Mouse (Mus musculus) MEL (cell line): ENCODE data around the gene Slc35b2. TPM values are rescaled to one million over a fixed set of nuclear protein-coding genes. Genes with fewer than 3 reads are reported as not detected.

ENCODE experiments used
- DNase-seq: peaks from one replicate; pipeline ENCODE4 v3.0.0; 2011; ENCODE audit warnings: low read depth, low spot score
- H3K27ac ChIP-seq: 2 replicates; pipeline ENCODE4 v1.5.1; 2012; ENCODE audit warnings: low read depth, mild to moderate bottlenecking, control low read depth, low read length, moderate library complexity; ENCODE audit not compliant: control insufficient read depth
- H3K27me3 ChIP-seq, 2 experiments: fragments of 150-350 bp in 1 of 2; sonication (generic) in 1 of 2; 2 replicates each; pipeline ENCODE4 v1.6.1; 2012; ENCODE audit warnings: low read length in 2 of 2, mild to moderate bottlenecking in 2 of 2, improper control_type of control experiment in 1 of 2, moderate library complexity in 1 of 2; ENCODE audit not compliant: insufficient read depth in 2 of 2, control insufficient read depth in 1 of 2
- H3K36me3 ChIP-seq, 2 experiments: 2 replicates each; pipeline ENCODE4 v1.6.1; 2012 to 2014; ENCODE audit warnings: low read length in 2 of 2, improper control_type of control experiment in 1 of 2, inconsistent platforms in 1 of 2, mild to moderate bottlenecking in 1 of 2; ENCODE audit not compliant: insufficient read depth in 2 of 2, control insufficient read depth in 1 of 2
- H3K4me1 ChIP-seq, 2 experiments: fragments of 150-350 bp in 1 of 2; sonication (generic) in 1 of 2; 2 replicates each; pipeline ENCODE4 v1.6.1; 2012; ENCODE audit warnings: low read length in 2 of 2, improper control_type of control experiment in 1 of 2, mild to moderate bottlenecking in 1 of 2; ENCODE audit not compliant: insufficient read depth in 2 of 2, control insufficient read depth in 1 of 2
- H3K4me3 ChIP-seq, 2 experiments: fragments of 150-350 bp in 1 of 2; sonication (generic) in 1 of 2; 2 replicates each; pipeline ENCODE4 v1.5.1; 2012; ENCODE audit warnings: low read depth in 2 of 2, low read length in 2 of 2, mild to moderate bottlenecking in 2 of 2, moderate library complexity in 2 of 2, control low read depth in 1 of 2, improper control_type of control experiment in 1 of 2; ENCODE audit not compliant: control insufficient read depth in 1 of 2, insufficient read depth in 1 of 2
- H3K79me2 ChIP-seq: 2 replicates; pipeline ENCODE4 v1.6.1; 2012; ENCODE audit warnings: mild to moderate bottlenecking, low read length, moderate library complexity; ENCODE audit not compliant: control insufficient read depth, poor library complexity, insufficient read depth
- H3K9ac ChIP-seq: 2 replicates; pipeline ENCODE4 v1.6.1; 2012; ENCODE audit warnings: low read depth, mild to moderate bottlenecking, control low read depth, low read length, moderate library complexity; ENCODE audit not compliant: control insufficient read depth, poor library complexity, severe bottlenecking
- H3K9me3 ChIP-seq: fragments of 150-350 bp; sonication (generic); replicated peaks from 2 replicates; pipeline ENCODE4 v1.6.1; 2012; ENCODE audit warnings: mild to moderate bottlenecking, low read length, improper control_type of control experiment, moderate library complexity; ENCODE audit not compliant: insufficient read depth
- BHLHE40 ChIP-seq: IDR thresholded peaks from 2 replicates; pipeline ENCODE4 v1.6.1; 2012; ENCODE audit warnings: low read depth, mild to moderate bottlenecking, inconsistent platforms, low read length, improper control_type of control experiment, borderline replicate concordance
- CHD1 ChIP-seq: IDR thresholded peaks from 2 replicates; pipeline ENCODE4 v1.6.1; 2012; ENCODE audit warnings: low read depth, mild to moderate bottlenecking, inconsistent platforms, low read length, improper control_type of control experiment
- CHD2 ChIP-seq: IDR thresholded peaks from 2 replicates; pipeline ENCODE4 v1.6.1; 2011; ENCODE audit warnings: low read length, improper control_type of control experiment
- CTCF ChIP-seq, 3 experiments: IDR thresholded peaks in 2 of 3; conservative IDR thresholded peaks in 1 of 3; 2 replicates each; pipeline ENCODE4 v1.5.1; 2011 to 2012; ENCODE audit warnings: low read length in 3 of 3, low read depth in 2 of 3, mild to moderate bottlenecking in 2 of 3, improper control_type of control experiment in 1 of 3, inconsistent platforms in 1 of 3, mixed read lengths in 1 of 3, moderate library complexity in 1 of 3; ENCODE audit not compliant: control insufficient read depth in 1 of 3, insufficient read depth in 1 of 3, poor library complexity in 1 of 3, severe bottlenecking in 1 of 3
- E2F4 ChIP-seq: IDR thresholded peaks from 2 replicates; pipeline ENCODE4 v1.6.1; 2011; ENCODE audit warnings: low read depth, low read length, improper control_type of control experiment, borderline replicate concordance
- ELF1 ChIP-seq: IDR thresholded peaks from 2 replicates; pipeline ENCODE4 v1.6.1; 2014; ENCODE audit warnings: low read depth, mild to moderate bottlenecking, inconsistent platforms, low read length, improper control_type of control experiment, moderate library complexity
- EP300 ChIP-seq, 2 experiments: IDR thresholded peaks; 2 replicates each; pipeline ENCODE4 v1.6.1; 2011; ENCODE audit warnings: improper control_type of control experiment in 2 of 2, low read length in 2 of 2, low read depth in 1 of 2, mild to moderate bottlenecking in 1 of 2
- ETS1 ChIP-seq: IDR thresholded peaks from 2 replicates; pipeline ENCODE4 v1.6.1; 2012; ENCODE audit warnings: low read depth, mild to moderate bottlenecking, inconsistent platforms, low read length, improper control_type of control experiment, moderate library complexity
- HCFC1 ChIP-seq: IDR thresholded peaks from 2 replicates; pipeline ENCODE4 v1.6.1; 2012; ENCODE audit warnings: low read depth, mild to moderate bottlenecking, inconsistent platforms, low read length, improper control_type of control experiment, moderate library complexity
- JUND ChIP-seq: IDR thresholded peaks from 2 replicates; pipeline ENCODE4 v1.6.1; 2011; ENCODE audit warnings: low read depth, mild to moderate bottlenecking, improper control_type of control experiment, low read length
- MAFK ChIP-seq: IDR thresholded peaks from 2 replicates; pipeline ENCODE4 v1.6.1; 2011; ENCODE audit warnings: low read depth, mild to moderate bottlenecking, low read length, improper control_type of control experiment, borderline replicate concordance
- MAX ChIP-seq: IDR thresholded peaks from 2 replicates; pipeline ENCODE4 v1.6.1; 2011; ENCODE audit warnings: low read length, improper control_type of control experiment
- MAZ ChIP-seq: IDR thresholded peaks from 2 replicates; pipeline ENCODE4 v1.6.1; 2012; ENCODE audit warnings: low read depth, mild to moderate bottlenecking, inconsistent platforms, low read length, improper control_type of control experiment
- MEF2A ChIP-seq: IDR thresholded peaks from 2 replicates; pipeline ENCODE4 v1.6.1; 2014; ENCODE audit warnings: low read depth, mild to moderate bottlenecking, inconsistent platforms, low read length, improper control_type of control experiment; ENCODE audit not compliant: poor library complexity, insufficient replicate concordance, severe bottlenecking; ENCODE audit errors: extremely low read depth
- MXI1 ChIP-seq: IDR thresholded peaks from 2 replicates; pipeline ENCODE4 v1.6.1; 2011; ENCODE audit warnings: mild to moderate bottlenecking, low read depth, low read length, improper control_type of control experiment
- MYB ChIP-seq: IDR thresholded peaks from 2 replicates; pipeline ENCODE4 v1.6.1; 2011; ENCODE audit warnings: mild to moderate bottlenecking, low read depth, low read length, improper control_type of control experiment
- MYC ChIP-seq: IDR thresholded peaks from 2 replicates; pipeline ENCODE4 v1.6.1; 2011; ENCODE audit warnings: low read depth, mild to moderate bottlenecking, low read length, improper control_type of control experiment, moderate library complexity
- NELFE ChIP-seq: IDR thresholded peaks from 2 replicates; pipeline ENCODE4 v1.6.1; 2011; ENCODE audit warnings: low read depth, low read length, improper control_type of control experiment
- POLR2A ChIP-seq, 2 experiments: IDR thresholded peaks; 2 replicates each; pipeline ENCODE4 v1.6.1; 2011 to 2012; ENCODE audit warnings: low read length in 2 of 2, mild to moderate bottlenecking in 2 of 2, control low read depth in 1 of 2, improper control_type of control experiment in 1 of 2, low read depth in 1 of 2, moderate library complexity in 1 of 2; ENCODE audit not compliant: control insufficient read depth in 1 of 2, insufficient read depth in 1 of 2, poor library complexity in 1 of 2
- POLR2AphosphoS2 ChIP-seq: IDR thresholded peaks from 2 replicates; pipeline ENCODE4 v1.6.1; 2011; ENCODE audit warnings: low read length, improper control_type of control experiment
- POLR2AphosphoS5 ChIP-seq: IDR thresholded peaks from 2 replicates; pipeline ENCODE4 v1.6.1; 2012; ENCODE audit warnings: low read depth, borderline replicate concordance, mild to moderate bottlenecking, inconsistent platforms, low read length, moderate library complexity, mixed read lengths
- RAD21 ChIP-seq: IDR thresholded peaks from 2 replicates; pipeline ENCODE4 v1.6.1; 2011; ENCODE audit warnings: mild to moderate bottlenecking, low read depth, low read length, improper control_type of control experiment
- RCOR1 ChIP-seq: IDR thresholded peaks from 2 replicates; pipeline ENCODE4 v1.6.1; 2012; ENCODE audit warnings: low read depth, mild to moderate bottlenecking, inconsistent platforms, low read length, improper control_type of control experiment
- SMC3 ChIP-seq: IDR thresholded peaks from 2 replicates; pipeline ENCODE4 v1.6.1; 2011; ENCODE audit warnings: low read depth, low read length, improper control_type of control experiment
- TBP ChIP-seq: IDR thresholded peaks from 2 replicates; pipeline ENCODE4 v1.8.0; 2011; ENCODE audit warnings: low read depth, low read length, improper control_type of control experiment
- TCF12 ChIP-seq: IDR thresholded peaks from 2 replicates; pipeline ENCODE4 v1.6.1; 2014; ENCODE audit warnings: low read depth, mild to moderate bottlenecking, inconsistent platforms, low read length, improper control_type of control experiment, moderate library complexity
- UBTF ChIP-seq: IDR thresholded peaks from 2 replicates; pipeline ENCODE4 v1.6.1; 2012; ENCODE audit warnings: low read depth, mild to moderate bottlenecking, inconsistent platforms, low read length, improper control_type of control experiment, moderate library complexity, borderline replicate concordance; ENCODE audit not compliant: insufficient read depth
- USF2 ChIP-seq, 2 experiments: IDR thresholded peaks; 2 replicates each; pipeline ENCODE4 v1.6.1; 2011 to 2012; ENCODE audit warnings: improper control_type of control experiment in 2 of 2, low read length in 2 of 2, borderline replicate concordance in 1 of 2, inconsistent platforms in 1 of 2, low read depth in 1 of 2, mild to moderate bottlenecking in 1 of 2; ENCODE audit not compliant: insufficient read depth in 1 of 2
- ZC3H11A ChIP-seq: IDR thresholded peaks from 2 replicates; pipeline ENCODE4 v1.6.1; 2012; ENCODE audit warnings: low read depth, mild to moderate bottlenecking, inconsistent platforms, low read length, improper control_type of control experiment
- ZKSCAN1 ChIP-seq: IDR thresholded peaks from 2 replicates; pipeline ENCODE4 v1.6.1; 2012; ENCODE audit warnings: low read depth, mild to moderate bottlenecking, inconsistent platforms, low read length, improper control_type of control experiment, moderate library complexity
- ZMIZ1 ChIP-seq: IDR thresholded peaks from 2 replicates; pipeline ENCODE4 v1.6.1; 2012; ENCODE audit warnings: low read depth, mild to moderate bottlenecking, inconsistent platforms, low read length, improper control_type of control experiment, moderate library complexity
- ZNF384 ChIP-seq: IDR thresholded peaks from 2 replicates; pipeline ENCODE4 v1.6.1; 2012; ENCODE audit warnings: low read depth, mild to moderate bottlenecking, inconsistent platforms, low read length, improper control_type of control experiment
- polyA plus RNA-seq, 2 experiments: library from polyadenylated mRNA; stranded (reverse) in 1 of 2; unstranded in 1 of 2; fragments of >175 nt in 1 of 2; fragments of >200 nt in 1 of 2; gene quantifications; 2 replicates each; pipeline versions ENCODE4 v1.2.1 to v1.2.4; 2012; ENCODE audit warnings: low replicate concordance in 2 of 2, low read depth in 1 of 2; ENCODE audit not compliant: insufficient read length in 2 of 2, insufficient read depth in 1 of 2, missing spikeins in 1 of 2
- total RNA-seq: library from RNA; depleted of rRNA; stranded (reverse); fragments of 300-350 nt; gene quantifications from 2 replicates; pipeline ENCODE4 v1.2.3, GENCODE M21; 2012

Slc35b2 gene
- total and polyA plus RNA-seq, 3 experiments = 81.7 to 111 TPM; not detected in 1

- peak; percentile 85; the same call in 1 of the 2 replicates for TF ChIP-seq POLR2AphosphoS5
- TF ChIP-seq BHLHE40 = peak; percentile 45; the same call in 1 of the 2 replicates
- no peak for TF ChIP-seq MAFK
- TF ChIP-seq POLR2A (IDR thresholded peaks at IDR 0.05; ENCODE audit: control insufficient read depth in 1 of 2, insufficient read depth in 1 of 2, low read depth in 1 of 2, low read length in 2 of 2, poor library complexity in 1 of 2) = peak; percentile 94 to 97
- TF ChIP-seq ZNF384 = peak; percentile 69
- peak; percentile 34; the same call in 1 of the 2 replicates for TF ChIP-seq MAX
- no peak for TF ChIP-seq CTCF (IDR thresholded peaks at IDR 0.05 in 2 of 3, conservative IDR thresholded peaks at IDR 0.05 in 1 of 3; ENCODE audit: control insufficient read depth in 1 of 3, insufficient read depth in 1 of 3, low read depth in 2 of 3, low read length in 3 of 3, poor library complexity in 1 of 3, severe bottlenecking in 1 of 3)
- peak; percentile 64 for TF ChIP-seq CHD2
- TF ChIP-seq MAZ = peak; percentile 98
- no peak for TF ChIP-seq MYC
- TF ChIP-seq ZKSCAN1 = 0 out of 2 replicates have a peak, but pooled peaks have one; percentile 9
These were observed 9.6 kb downstream of the Slc35b2 start, which contains the start of gene Hsp90ab1 (continued) for GRCm38 (mm10) chr17:45573087-45573779.

- Histone ChIP-seq H3K36me3 (peaks cover 23 to 30% of the 10 kb centered on the region in 2 experiments), H3K4me3 (peak overlapping the region; percentile 65 to 96), H3K9ac (peak overlapping the region; percentile 94), H3K79me2 (peaks cover 38% of the 10 kb centered on the region), H3K27me3 (no peaks in the 10 kb centered on the region), H3K4me1 (peaks cover 6 to 35% of the 10 kb centered on the region in 2 experiments), H3K27ac (peak overlapping the region; percentile 80), H3K9me3 (no peaks in the 10 kb centered on the region)
- peak; percentile 98 for DNase-seq
- TF ChIP-seq MEF2A = no peak
- peak; percentile 86 for TF ChIP-seq ETS1
- no peak for TF ChIP-seq POLR2AphosphoS2
- peak; percentile 62 for TF ChIP-seq NELFE
- no peak for TF ChIP-seq JUND
- TF ChIP-seq MXI1 = peak; percentile 44; the same call in 1 of the 2 replicates
- TF ChIP-seq CHD1 = no peak
- no peak for TF ChIP-seq SMC3
- TF ChIP-seq ZMIZ1 = no peak
- TF ChIP-seq E2F4 = peak; percentile 43; the same call in 1 of the 2 replicates
- TF ChIP-seq TCF12 = peak; percentile 79
- TF ChIP-seq MYB = no peak
- TF ChIP-seq ELF1 = peak; percentile 42; the same call in 1 of the 2 replicates
- no peak for TF ChIP-seq UBTF
- TF ChIP-seq POLR2AphosphoS5 = no peak
- 0 out of 2 replicates have a peak, but pooled peaks have one; percentile 26 for TF ChIP-seq RCOR1
- TF ChIP-seq TBP = peak; percentile 93
- peak in 1 of 2 experiments; percentile 38; a peak in 1 of 4 replicates for TF ChIP-seq EP300 (IDR thresholded peaks at IDR 0.05; ENCODE audit: low read depth in 1 of 2, low read length in 2 of 2)
- TF ChIP-seq POLR2A (IDR thresholded peaks at IDR 0.05; ENCODE audit: control insufficient read depth in 1 of 2, insufficient read depth in 1 of 2, low read depth in 1 of 2, low read length in 2 of 2, poor library complexity in 1 of 2) = peak in 1 of 2 experiments; percentile 50; a peak in 3 of 4 replicates
- TF ChIP-seq HCFC1 = peak; percentile 76
- no peak for TF ChIP-seq RAD21
- no peak; the same call in 1 of the 2 replicates for TF ChIP-seq MAX
- TF ChIP-seq USF2 (IDR thresholded peaks at IDR 0.05; ENCODE audit: borderline replicate concordance in 1 of 2, insufficient read depth in 1 of 2, low read depth in 1 of 2, low read length in 2 of 2) = no peak
- no peak for TF ChIP-seq ZC3H11A
- 0 out of 2 replicates have a peak, but pooled peaks have one; percentile 38 for TF ChIP-seq MYC
- TF ChIP-seq MAFK = no peak
- TF ChIP-seq MAZ = peak; percentile 99
These were observed 10.1 kb downstream of the Slc35b2 start for GRCm38 (mm10) chr17:45573780-45574123.
